Mouse (Mus musculus) ES-Bruce4 (cell line): ENCODE results near the gene Abhd4. TPM values are rescaled to one million over a fixed set of nuclear protein-coding genes. Genes with fewer than 3 reads are reported as not detected.

Experiments used
- H3K27ac ChIP-seq: 2 replicates; pipeline ENCODE4 v1.5.1; 2012; ENCODE audit warnings: low read length, inconsistent platforms; ENCODE audit not compliant: insufficient read depth
- H3K27me3 ChIP-seq: 2 replicates; pipeline ENCODE4 v1.6.1; 2012; ENCODE audit warnings: mild to moderate bottlenecking, low read length, inconsistent platforms; ENCODE audit not compliant: control insufficient read depth, poor library complexity, insufficient read depth, severe bottlenecking
- H3K36me3 ChIP-seq: 2 replicates; pipeline ENCODE4 v1.6.1; 2012; ENCODE audit warnings: inconsistent platforms, mild to moderate bottlenecking, low read length, moderate library complexity; ENCODE audit not compliant: control insufficient read depth, poor library complexity, insufficient read depth, severe bottlenecking
- H3K4me1 ChIP-seq: one replicate; pipeline ENCODE4 v1.8.1; 2011; ENCODE audit warnings: low read length; ENCODE audit not compliant: control insufficient read depth, insufficient read depth
- H3K4me3 ChIP-seq: 2 replicates; pipeline ENCODE4 v1.5.1; 2011; ENCODE audit warnings: low read depth, mild to moderate bottlenecking, low read length
- H3K9ac ChIP-seq: 2 replicates; pipeline ENCODE4 v1.6.1; 2012; ENCODE audit warnings: low read depth, mild to moderate bottlenecking, inconsistent platforms; ENCODE audit not compliant: poor library complexity, severe bottlenecking
- H3K9me3 ChIP-seq: replicated peaks from 2 replicates; pipeline ENCODE4 v1.6.1; 2012; ENCODE audit warnings: mild to moderate bottlenecking, low read length, inconsistent platforms; ENCODE audit not compliant: control insufficient read depth, poor library complexity, insufficient read depth, severe bottlenecking
- CTCF ChIP-seq: IDR thresholded peaks from one replicate; pipeline ENCODE4 v1.8.1; 2011; ENCODE audit warnings: low read depth, low read length
- EP300 ChIP-seq: IDR thresholded peaks from 2 replicates; pipeline ENCODE4 v1.6.1; 2011; ENCODE audit warnings: low read depth, low read length; ENCODE audit not compliant: insufficient read depth
- POLR2A ChIP-seq: IDR thresholded peaks from one replicate; pipeline ENCODE4 v1.8.1; 2011; ENCODE audit warnings: low read length; ENCODE audit not compliant: insufficient read depth
- polyA plus RNA-seq: library from polyadenylated mRNA; stranded (reverse); fragments of >200 nt; gene quantifications from 2 replicates; pipeline ENCODE4 v1.2.4, GENCODE M21; 2011; ENCODE audit warnings: low read depth; ENCODE audit not compliant: missing spikeins, insufficient read depth, insufficient read length

The Abhd4 gene
- polyA plus RNA-seq, 1 experiment: 102 TPM

- Histone ChIP-seq H3K4me3 (no peak overlapping the region), H3K9me3 (no peaks in the 10 kb centered on the region), H3K27ac (no peak overlapping the region), H3K9ac (peak overlapping the region; percentile 64), H3K27me3 (no peaks in the 10 kb centered on the region), H3K36me3 (no peaks in the 10 kb centered on the region), H3K4me1 (peaks cover 2% of the 10 kb centered on the region)
- TF ChIP-seq EP300: no peak
- TF ChIP-seq CTCF: no peak
Measured at GRCm38 (mm10) chr14:54254670-54255202, 748 bp downstream of the Abhd4 start.

GRCm38 (mm10) chr14:54258131-54258670 is 4.2 kb downstream of the Abhd4 start:
- Histone ChIP-seq H3K27me3 (no peaks in the 10 kb centered on the region), H3K9ac (no peak overlapping the region), H3K27ac (no peak overlapping the region), H3K4me1 (no peaks in the 10 kb centered on the region), H3K9me3 (no peaks in the 10 kb centered on the region), H3K4me3 (no peak overlapping the region), H3K36me3 (peaks cover 2% of the 10 kb centered on the region; the same call in 1 of the 2 replicates)
- no peak for TF ChIP-seq POLR2A
- TF ChIP-seq CTCF: no peak
- no peak for TF ChIP-seq EP300

DNA sequence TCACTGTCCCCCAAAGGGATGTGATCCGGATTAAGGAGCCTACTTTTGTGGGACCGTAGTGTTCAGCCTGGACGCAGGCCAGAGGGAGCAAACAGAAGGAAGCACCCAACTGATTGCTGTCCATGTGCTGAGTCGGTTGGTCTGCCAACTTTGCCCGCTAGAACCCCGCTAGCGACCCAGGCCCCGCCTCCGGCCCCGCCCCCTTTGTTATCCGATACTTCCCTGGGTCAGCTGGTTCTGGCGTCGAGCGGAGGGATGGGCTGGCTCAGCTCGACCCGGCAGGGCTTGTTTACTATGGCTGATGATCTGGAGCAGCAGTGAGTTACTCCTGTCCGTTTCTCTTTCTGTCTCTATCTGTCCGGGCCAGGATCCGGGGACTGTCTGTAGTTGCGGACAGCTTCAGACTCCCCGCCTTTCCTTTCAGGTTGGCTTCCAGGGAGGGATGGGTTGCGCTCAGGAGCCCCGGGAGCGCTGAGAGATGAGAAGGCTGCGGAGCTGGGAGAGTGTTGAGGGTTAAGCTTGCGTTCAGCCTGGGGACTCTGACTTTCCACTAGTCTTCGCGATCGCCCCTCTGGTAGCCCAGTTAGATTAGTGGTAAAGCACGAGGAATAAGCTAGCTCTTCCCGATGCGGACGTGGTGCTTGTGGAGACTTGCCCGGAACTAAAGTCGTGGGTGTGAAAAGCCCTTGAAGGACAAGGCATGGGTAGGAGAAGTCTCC is 5.2 kb downstream of the Abhd4 start:
- H3K4me3 ChIP-seq: peak overlapping the region; percentile 94
- no peaks in the 10 kb centered on the region for H3K9me3 ChIP-seq
- peak overlapping the region; percentile 76 for H3K9ac ChIP-seq
- H3K27me3 ChIP-seq: no peaks in the 10 kb centered on the region
- H3K36me3 ChIP-seq: peaks cover 10% of the 10 kb centered on the region
- H3K27ac ChIP-seq: peak overlapping the region; percentile 24
- no peaks in the 10 kb centered on the region for H3K4me1 ChIP-seq
- TF ChIP-seq POLR2A: peak; percentile 71
- no peak for TF ChIP-seq EP300

DNA sequence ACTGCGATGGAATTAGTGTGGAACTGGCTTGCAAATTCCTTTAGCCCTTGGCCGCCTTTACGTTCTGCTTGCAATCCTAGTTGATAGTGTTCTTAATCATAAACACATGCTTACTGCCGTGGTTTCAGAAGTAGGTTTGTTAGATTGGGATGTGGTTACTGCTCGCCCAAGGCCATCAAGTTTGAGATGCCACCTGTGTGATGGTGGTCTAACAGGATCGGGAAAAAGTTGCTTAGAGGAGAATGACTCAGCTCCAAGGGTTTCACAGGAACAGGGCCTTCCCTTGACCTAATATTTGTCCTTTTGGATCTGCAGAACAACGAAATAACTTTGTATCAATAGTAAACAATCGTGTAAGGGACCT is 5.7 kb downstream of the Abhd4 start:
- Histone ChIP-seq H3K9me3 (no peaks in the 10 kb centered on the region), H3K4me3 (peak overlapping the region; percentile 94), H3K27ac (peak overlapping the region; percentile 24; the same call in 1 of the 2 replicates), H3K9ac (peak overlapping the region; percentile 76), H3K27me3 (no peaks in the 10 kb centered on the region), H3K4me1 (no peaks in the 10 kb centered on the region), H3K36me3 (peaks cover 14% of the 10 kb centered on the region)
- TF ChIP-seq EP300: no peak
- no peak for TF ChIP-seq CTCF
- TF ChIP-seq POLR2A: no peak

DNA sequence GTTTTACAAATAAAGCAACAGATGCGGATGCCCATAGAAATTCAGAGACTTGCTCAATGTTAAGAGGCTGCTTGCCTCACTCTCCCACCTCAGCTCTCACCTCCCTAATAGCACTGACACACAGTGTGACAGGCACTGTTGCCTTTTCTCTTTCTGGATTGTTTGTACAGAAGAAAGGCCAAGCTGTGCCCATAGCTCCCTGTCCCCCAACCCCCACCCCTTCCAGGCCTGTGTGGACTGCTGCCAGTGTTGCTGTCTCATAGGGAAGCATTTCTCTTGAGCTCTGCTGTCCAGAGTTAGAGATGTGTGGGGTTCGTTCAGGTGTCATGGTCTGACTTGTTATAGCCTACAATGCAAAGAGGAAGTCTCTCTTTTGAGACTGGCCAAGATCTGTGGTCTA is 6.2 kb downstream of the Abhd4 start:
- no peak for TF ChIP-seq POLR2A
- TF ChIP-seq EP300: no peak
- no peak for TF ChIP-seq CTCF
- peaks cover 2% of the 10 kb centered on the region for H3K4me1 ChIP-seq

DNA sequence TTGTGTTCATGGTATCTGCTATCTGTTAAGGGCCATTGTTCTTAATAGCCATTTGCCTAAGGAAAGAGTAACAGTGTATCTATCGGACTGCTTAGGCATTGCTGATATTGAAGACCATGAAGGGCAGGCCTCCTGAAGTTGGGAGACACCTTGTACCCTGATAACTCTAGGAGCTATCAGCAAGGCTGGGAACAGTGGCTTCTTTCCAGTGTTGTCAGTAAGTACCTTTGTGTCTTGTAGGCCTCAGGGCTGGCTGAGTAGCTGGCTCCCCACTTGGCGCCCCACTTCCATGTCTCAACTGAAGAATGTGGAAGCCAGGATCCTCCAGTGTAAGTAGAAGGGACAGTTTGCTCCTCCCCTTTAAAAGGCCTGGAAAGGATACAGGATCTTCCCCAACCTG is 7.4 kb downstream of the Abhd4 start:
- H3K27me3 ChIP-seq: no peaks in the 10 kb centered on the region
- H3K27ac ChIP-seq: no peak overlapping the region
- peaks cover 18% of the 10 kb centered on the region for H3K36me3 ChIP-seq
- H3K4me3 ChIP-seq: no peak overlapping the region
- TF ChIP-seq EP300 (no peak), CTCF (no peak), POLR2A (no peak)
- peaks cover 3% of the 10 kb centered on the region for H3K4me1 ChIP-seq
- no peak overlapping the region for H3K9ac ChIP-seq
- H3K9me3 ChIP-seq: no peaks in the 10 kb centered on the region

More for the DNA sequence above, 6.2 kb downstream of the Abhd4 start:
- Histone ChIP-seq H3K9ac (peak overlapping the region; percentile 76), H3K36me3 (peaks cover 14% of the 10 kb centered on the region), H3K4me3 (peak overlapping the region; percentile 94; the same call in 1 of the 2 replicates), H3K9me3 (no peaks in the 10 kb centered on the region), H3K27me3 (no peaks in the 10 kb centered on the region), H3K27ac (no peak overlapping the region)
